Mouse (Mus musculus): Measurements from ENCODE around the gene Kmt5c. TPM values are rescaled to one million over a fixed set of nuclear protein-coding genes. Genes with fewer than 3 reads are reported as not detected.

The Kmt5c gene
- polyA plus RNA-seq, 1 experiment from 2014 or later = 89.3 TPM

- no peak for ATAC-seq (ENCODE audit: low FRiP score, low read depth)
- H3K4me3 ChIP-seq = peak overlapping the region; percentile 78
Observed at GRCm38 (mm10) chr7:4793674-4794073, 53.8 kb downstream of the Kmt5c start.

GRCm38 (mm10) chr7:4794631-4795168 lies 54.8 kb downstream of the Kmt5c start:
- Histone ChIP-seq H3K4me1 (peaks cover 13% of the 10 kb centered on the region), H3K9me3 (no peaks in the 10 kb centered on the region), H3K27me3 (peaks cover 10% of the 10 kb centered on the region), H3K27ac (replicated peaks) (no peak overlapping the region), H3K4me2 (replicated peaks) (no peak overlapping the region), H3K9ac (replicated peaks) (0 out of 2 replicates have a peak overlapping the region, but pooled peaks have one; percentile 11), H3K4me3 (no peak overlapping the region), H3K36me3 (peaks cover 41% of the 10 kb centered on the region)
- 87% methylated on average over 3 of the region's 3 CpGs for WGBS
- no peak for ATAC-seq (ENCODE audit: low FRiP score, low read depth)

More at GRCm38 (mm10) chr7:4793674-4794073, 53.8 kb downstream of the Kmt5c start:
- Histone ChIP-seq H3K9ac (replicated peaks) (peak overlapping the region; percentile 94), H3K4me2 (replicated peaks) (peak overlapping the region; percentile 88), H3K27ac (replicated peaks) (no peak overlapping the region), H3K9me3 (no peaks in the 10 kb centered on the region), H3K27me3 (peaks cover 19% of the 10 kb centered on the region), H3K36me3 (peaks cover 41% of the 10 kb centered on the region), H3K4me1 (peaks cover 18% of the 10 kb centered on the region)
- WGBS = 38% methylated on average over 4 of the region's 4 CpGs

DNA sequence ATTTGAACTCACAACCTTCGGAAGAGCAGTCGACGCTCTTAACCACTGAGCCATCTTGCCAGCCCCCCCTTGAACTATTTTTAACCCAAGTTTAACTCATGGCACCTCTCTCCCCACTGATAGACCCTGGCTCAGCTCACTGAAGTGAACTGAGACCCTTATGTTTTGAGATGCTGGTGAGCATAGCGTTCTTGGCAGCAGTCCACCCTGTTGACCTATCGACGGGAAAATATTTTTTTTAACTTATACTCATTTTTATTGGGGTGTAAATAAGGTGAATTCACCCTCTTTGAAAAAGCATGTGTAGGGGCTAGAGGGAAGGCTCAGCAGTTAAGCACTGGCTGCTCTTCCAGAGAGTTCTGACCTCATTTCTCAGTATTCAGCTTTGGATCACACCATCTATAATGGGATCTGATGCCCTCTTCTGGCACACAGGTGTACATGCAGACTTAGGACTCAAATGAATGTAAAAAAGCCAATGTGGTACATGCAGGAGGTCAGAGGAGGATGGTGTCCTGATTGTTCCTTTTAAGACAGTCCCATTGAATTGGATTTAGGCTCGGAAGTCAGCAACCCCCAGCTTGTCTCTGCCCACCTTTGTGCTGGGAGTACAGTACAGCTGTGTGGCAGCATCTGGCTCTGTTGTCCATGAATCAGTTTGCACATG lies 56.0 kb downstream of the Kmt5c start:
- Histone ChIP-seq H3K4me2 (replicated peaks) (no peak overlapping the region), H3K36me3 (peaks cover 41% of the 10 kb centered on the region), H3K27ac (replicated peaks) (no peak overlapping the region), H3K9ac (replicated peaks) (no peak overlapping the region), H3K27me3 (peaks cover 1% of the 10 kb centered on the region; the same call in 1 of the 2 replicates), H3K4me1 (peaks cover 13% of the 10 kb centered on the region), H3K4me3 (no peak overlapping the region), H3K9me3 (no peaks in the 10 kb centered on the region)
- ATAC-seq (ENCODE audit: low FRiP score, low read depth) = no peak
- 83% methylated on average over 7 of the region's 7 CpGs for WGBS

Other genes starting within 250 kb of the Kmt5c start
- 61.2 and 67.3 TPM in 2 replicates for gene Ppp1r12c, start 238.4 kb upstream of the Kmt5c start, polyA plus RNA-seq (2016; fragmentation: Nextera tagmentation; extraction: Ambion mirVana)
- 10.9 and 11.1 TPM in 2 replicates for gene Tnnt1, start 223.7 kb upstream of the Kmt5c start, polyA plus RNA-seq (2016; fragmentation: Nextera tagmentation; extraction: Ambion mirVana)
- gene Tnni3, start 215.9 kb upstream of the Kmt5c start, polyA plus RNA-seq (2016; fragmentation: Nextera tagmentation; extraction: Ambion mirVana) = 1.9 and 3.3 TPM in 2 replicates
- 1.9 and 2.1 TPM in 2 replicates for gene Dnaaf3, start 207.7 kb upstream of the Kmt5c start, polyA plus RNA-seq (2016; fragmentation: Nextera tagmentation; extraction: Ambion mirVana)
- gene Syt5, start 192.6 kb upstream of the Kmt5c start, polyA plus RNA-seq (2016; fragmentation: Nextera tagmentation; extraction: Ambion mirVana) = 30.9 and 33.8 TPM in 2 replicates
- 0.10 and 0.14 TPM in 2 replicates for gene Ptprh, start 136.1 kb upstream of the Kmt5c start, polyA plus RNA-seq (2016; fragmentation: Nextera tagmentation; extraction: Ambion mirVana)
- 2.8 TPM in 2 replicates for gene Tmem86b, start 108.7 kb upstream of the Kmt5c start, polyA plus RNA-seq (2016; fragmentation: Nextera tagmentation; extraction: Ambion mirVana)
- gene Ppp6r1, start 81.1 kb upstream of the Kmt5c start, polyA plus RNA-seq (2016; fragmentation: Nextera tagmentation; extraction: Ambion mirVana) = 13.8 and 13.9 TPM in 2 replicates
- gene Hspbp1, start 55.0 kb upstream of the Kmt5c start, polyA plus RNA-seq (2016; fragmentation: Nextera tagmentation; extraction: Ambion mirVana) = 111 and 113 TPM in 2 replicates
- gene Brsk1, start 49.5 kb upstream of the Kmt5c start, polyA plus RNA-seq (2016; fragmentation: Nextera tagmentation; extraction: Ambion mirVana) = 5.4 and 5.7 TPM in 2 replicates
- gene Tmem150b, start 14.9 kb upstream of the Kmt5c start, polyA plus RNA-seq (2016; fragmentation: Nextera tagmentation; extraction: Ambion mirVana) = 0.18 and 0.20 TPM in 2 replicates
- gene Cox6b2, start 13.0 kb downstream of the Kmt5c start, polyA plus RNA-seq (2016; fragmentation: Nextera tagmentation; extraction: Ambion mirVana) = 33.7 and 45.8 TPM in 2 replicates
- not detected in 2 replicates for gene Fam71e2, start 31.2 kb downstream of the Kmt5c start, polyA plus RNA-seq (2016; fragmentation: Nextera tagmentation; extraction: Ambion mirVana)
- 0.36 and 0.38 TPM in 2 replicates for gene Il11, start 42.7 kb downstream of the Kmt5c start, polyA plus RNA-seq (2016; fragmentation: Nextera tagmentation; extraction: Ambion mirVana)
- not detected in 2 replicates for gene Tmem190, start 42.8 kb downstream of the Kmt5c start, polyA plus RNA-seq (2016; fragmentation: Nextera tagmentation; extraction: Ambion mirVana)
- 2.5 TPM in 2 replicates for gene Tmem238, start 49.5 kb downstream of the Kmt5c start, polyA plus RNA-seq (2016; fragmentation: Nextera tagmentation; extraction: Ambion mirVana)
- 300 and 313 TPM in 2 replicates for gene Rpl28, start 52.8 kb downstream of the Kmt5c start, polyA plus RNA-seq (2016; fragmentation: Nextera tagmentation; extraction: Ambion mirVana)
- 384 TPM in 2 replicates for gene Ube2s, start 72.5 kb downstream of the Kmt5c start, polyA plus RNA-seq (2016; fragmentation: Nextera tagmentation; extraction: Ambion mirVana)
- gene Shisa7, start 104.6 kb downstream of the Kmt5c start, polyA plus RNA-seq (2016; fragmentation: Nextera tagmentation; extraction: Ambion mirVana) = 3.3 and 4.7 TPM in 2 replicates
- 4.6 and 5.1 TPM in 2 replicates for gene Isoc2b, start 130.1 kb downstream of the Kmt5c start, polyA plus RNA-seq (2016; fragmentation: Nextera tagmentation; extraction: Ambion mirVana)
- gene Isoc2a, start 137.0 kb downstream of the Kmt5c start, polyA plus RNA-seq (2016; fragmentation: Nextera tagmentation; extraction: Ambion mirVana) = 0.68 and 0.80 TPM in 2 replicates
- gene Gm36210, start 166.4 kb downstream of the Kmt5c start, polyA plus RNA-seq (2016; fragmentation: Nextera tagmentation; extraction: Ambion mirVana) = not detected in 2 replicates
- gene Zfp628, start 175.1 kb downstream of the Kmt5c start, polyA plus RNA-seq (2016; fragmentation: Nextera tagmentation; extraction: Ambion mirVana) = 4.7 and 4.9 TPM in 2 replicates
- gene Nat14, start 181.9 kb downstream of the Kmt5c start, polyA plus RNA-seq (2016; fragmentation: Nextera tagmentation; extraction: Ambion mirVana) = 15.1 and 16.6 TPM in 2 replicates
- gene Ssc5d, start 185.7 kb downstream of the Kmt5c start, polyA plus RNA-seq (2016; fragmentation: Nextera tagmentation; extraction: Ambion mirVana) = 1.6 and 2.0 TPM in 2 replicates
- gene Sbk2, start 224.3 kb downstream of the Kmt5c start, polyA plus RNA-seq (2016; fragmentation: Nextera tagmentation; extraction: Ambion mirVana) = 0.18 TPM in 1 of 2 replicates, not detected in the other
- gene Sbk3, start 231.1 kb downstream of the Kmt5c start, polyA plus RNA-seq (2016; fragmentation: Nextera tagmentation; extraction: Ambion mirVana) = 0.14 TPM in 1 of 2 replicates, not detected in the other